Comparison of ENCODE assay signal across 12 mouse cellular contexts in genomic region chr12:4058321-4058720, GRCm38 (mm10).
"Had no signal": no experiment of that assay in that cellular context is flagged by ENCODE, and none has a peak within 500 bp of the region (broad histone marks: within the 10 kb centered on the region; RNA-seq: fewer than 3 reads in every experiment).

No protein-coding gene starts in this region.

- H3K9ac ChIP-seq: kidney, embryonic 15.5 days; liver, embryonic 15.5 days; lung, embryonic 15.5 days had no signal

- H3K9me3 ChIP-seq: kidney, embryonic 15.5 days; limb, embryonic 10.5 days; liver, embryonic 15.5 days; lung, embryonic 15.5 days; megakaryocyte, embryonic 14.5 days had no signal

- H3K4me1 ChIP-seq: kidney, embryonic 15.5 days; liver, embryonic 15.5 days; lung, embryonic 15.5 days had no signal

- H3K36me3 ChIP-seq: kidney, embryonic 15.5 days; limb, embryonic 10.5 days; liver, embryonic 15.5 days; lung, embryonic 15.5 days had no signal

- H3K4me3 ChIP-seq: kidney, embryonic 15.5 days; limb, embryonic 10.5 days; liver, embryonic 15.5 days; lung, embryonic 15.5 days; megakaryocyte, embryonic 14.5 days had no signal

- DNase-seq: kidney, postnatal 14 days; right cerebral cortex, postnatal 14 days; thymus, postnatal 4 days had no signal

- ATAC-seq: midbrain, embryonic 16.5 days had no signal

- H3K27ac ChIP-seq: kidney, embryonic 15.5 days; limb, embryonic 10.5 days; liver, embryonic 15.5 days; lung, embryonic 15.5 days; macrophage had no signal

- H3K27me3 ChIP-seq: kidney, embryonic 15.5 days; liver, embryonic 15.5 days; lung, embryonic 15.5 days had no signal

- H3K4me2 ChIP-seq: kidney, embryonic 15.5 days; liver, embryonic 11.5 days; liver, embryonic 15.5 days; lung, embryonic 15.5 days; midbrain, embryonic 11.5 days had no signal
